Mouse (Mus musculus) MEL (cell line): Measurements from ENCODE around the gene Ptrh2. TPM values are rescaled to one million over a fixed set of nuclear protein-coding genes. Genes with fewer than 3 reads are reported as not detected.
A peak's percentile ranks its signal among the peaks of the same experiment; 100 is the strongest.

Experiments used
- DNase-seq: peaks from one replicate; pipeline ENCODE4 v3.0.0; 2011; ENCODE audit warnings: low read depth, low spot score
- H3K27ac ChIP-seq: 2 replicates; pipeline ENCODE4 v1.5.1; 2012; ENCODE audit warnings: low read depth, mild to moderate bottlenecking, control low read depth, low read length, moderate library complexity; ENCODE audit not compliant: control insufficient read depth
- H3K27me3 ChIP-seq, 2 experiments: fragments of 150-350 bp in 1 of 2; sonication (generic) in 1 of 2; 2 replicates each; pipeline ENCODE4 v1.6.1; 2012; ENCODE audit warnings: low read length in 2 of 2, mild to moderate bottlenecking in 2 of 2, improper control_type of control experiment in 1 of 2, moderate library complexity in 1 of 2; ENCODE audit not compliant: insufficient read depth in 2 of 2, control insufficient read depth in 1 of 2
- H3K36me3 ChIP-seq, 2 experiments: 2 replicates each; pipeline ENCODE4 v1.6.1; 2012 to 2014; ENCODE audit warnings: low read length in 2 of 2, improper control_type of control experiment in 1 of 2, inconsistent platforms in 1 of 2, mild to moderate bottlenecking in 1 of 2; ENCODE audit not compliant: insufficient read depth in 2 of 2, control insufficient read depth in 1 of 2
- H3K4me1 ChIP-seq, 2 experiments: fragments of 150-350 bp in 1 of 2; sonication (generic) in 1 of 2; 2 replicates each; pipeline ENCODE4 v1.6.1; 2012; ENCODE audit warnings: low read length in 2 of 2, improper control_type of control experiment in 1 of 2, mild to moderate bottlenecking in 1 of 2; ENCODE audit not compliant: insufficient read depth in 2 of 2, control insufficient read depth in 1 of 2
- H3K4me3 ChIP-seq, 2 experiments: fragments of 150-350 bp in 1 of 2; sonication (generic) in 1 of 2; 2 replicates each; pipeline ENCODE4 v1.5.1; 2012; ENCODE audit warnings: low read depth in 2 of 2, low read length in 2 of 2, mild to moderate bottlenecking in 2 of 2, moderate library complexity in 2 of 2, control low read depth in 1 of 2, improper control_type of control experiment in 1 of 2; ENCODE audit not compliant: control insufficient read depth in 1 of 2, insufficient read depth in 1 of 2
- H3K79me2 ChIP-seq: 2 replicates; pipeline ENCODE4 v1.6.1; 2012; ENCODE audit warnings: mild to moderate bottlenecking, low read length, moderate library complexity; ENCODE audit not compliant: control insufficient read depth, poor library complexity, insufficient read depth
- H3K9ac ChIP-seq: 2 replicates; pipeline ENCODE4 v1.6.1; 2012; ENCODE audit warnings: low read depth, mild to moderate bottlenecking, control low read depth, low read length, moderate library complexity; ENCODE audit not compliant: control insufficient read depth, poor library complexity, severe bottlenecking
- H3K9me3 ChIP-seq: fragments of 150-350 bp; sonication (generic); replicated peaks from 2 replicates; pipeline ENCODE4 v1.6.1; 2012; ENCODE audit warnings: mild to moderate bottlenecking, low read length, improper control_type of control experiment, moderate library complexity; ENCODE audit not compliant: insufficient read depth
- BHLHE40 ChIP-seq: IDR thresholded peaks from 2 replicates; pipeline ENCODE4 v1.6.1; 2012; ENCODE audit warnings: low read depth, mild to moderate bottlenecking, inconsistent platforms, low read length, improper control_type of control experiment, borderline replicate concordance
- CHD1 ChIP-seq: IDR thresholded peaks from 2 replicates; pipeline ENCODE4 v1.6.1; 2012; ENCODE audit warnings: low read depth, mild to moderate bottlenecking, inconsistent platforms, low read length, improper control_type of control experiment
- EP300 ChIP-seq, 2 experiments: IDR thresholded peaks; 2 replicates each; pipeline ENCODE4 v1.6.1; 2011; ENCODE audit warnings: improper control_type of control experiment in 2 of 2, low read length in 2 of 2, low read depth in 1 of 2, mild to moderate bottlenecking in 1 of 2
- ETS1 ChIP-seq: IDR thresholded peaks from 2 replicates; pipeline ENCODE4 v1.6.1; 2012; ENCODE audit warnings: low read depth, mild to moderate bottlenecking, inconsistent platforms, low read length, improper control_type of control experiment, moderate library complexity
- GATA1 ChIP-seq: IDR thresholded peaks from 2 replicates; pipeline ENCODE4 v1.6.1; 2011; ENCODE audit warnings: low read depth, low read length, improper control_type of control experiment
- HCFC1 ChIP-seq: IDR thresholded peaks from 2 replicates; pipeline ENCODE4 v1.6.1; 2012; ENCODE audit warnings: low read depth, mild to moderate bottlenecking, inconsistent platforms, low read length, improper control_type of control experiment, moderate library complexity
- MAZ ChIP-seq: IDR thresholded peaks from 2 replicates; pipeline ENCODE4 v1.6.1; 2012; ENCODE audit warnings: low read depth, mild to moderate bottlenecking, inconsistent platforms, low read length, improper control_type of control experiment
- NELFE ChIP-seq: IDR thresholded peaks from 2 replicates; pipeline ENCODE4 v1.6.1; 2011; ENCODE audit warnings: low read depth, low read length, improper control_type of control experiment
- NRF1 ChIP-seq: IDR thresholded peaks from 2 replicates; pipeline ENCODE4 v1.6.1; 2014; ENCODE audit warnings: low read depth, mild to moderate bottlenecking, inconsistent platforms, low read length, improper control_type of control experiment, moderate library complexity; ENCODE audit not compliant: poor library complexity, insufficient read depth, severe bottlenecking
- POLR2A ChIP-seq, 2 experiments: IDR thresholded peaks; 2 replicates each; pipeline ENCODE4 v1.6.1; 2011 to 2012; ENCODE audit warnings: low read length in 2 of 2, mild to moderate bottlenecking in 2 of 2, control low read depth in 1 of 2, improper control_type of control experiment in 1 of 2, low read depth in 1 of 2, moderate library complexity in 1 of 2; ENCODE audit not compliant: control insufficient read depth in 1 of 2, insufficient read depth in 1 of 2, poor library complexity in 1 of 2
- POLR2AphosphoS2 ChIP-seq: IDR thresholded peaks from 2 replicates; pipeline ENCODE4 v1.6.1; 2011; ENCODE audit warnings: low read length, improper control_type of control experiment
- RCOR1 ChIP-seq: IDR thresholded peaks from 2 replicates; pipeline ENCODE4 v1.6.1; 2012; ENCODE audit warnings: low read depth, mild to moderate bottlenecking, inconsistent platforms, low read length, improper control_type of control experiment
- SIN3A ChIP-seq: IDR thresholded peaks from 2 replicates; pipeline ENCODE4 v1.6.1; 2012; ENCODE audit warnings: low read length, improper control_type of control experiment, inconsistent platforms
- SMC3 ChIP-seq: IDR thresholded peaks from 2 replicates; pipeline ENCODE4 v1.6.1; 2011; ENCODE audit warnings: low read depth, low read length, improper control_type of control experiment
- TAL1 ChIP-seq: IDR thresholded peaks from 2 replicates; pipeline ENCODE4 v1.6.1; 2012; ENCODE audit warnings: mild to moderate bottlenecking, inconsistent platforms, low read length, moderate library complexity, mixed read lengths
- TCF12 ChIP-seq: IDR thresholded peaks from 2 replicates; pipeline ENCODE4 v1.6.1; 2014; ENCODE audit warnings: low read depth, mild to moderate bottlenecking, inconsistent platforms, low read length, improper control_type of control experiment, moderate library complexity
- ZC3H11A ChIP-seq: IDR thresholded peaks from 2 replicates; pipeline ENCODE4 v1.6.1; 2012; ENCODE audit warnings: low read depth, mild to moderate bottlenecking, inconsistent platforms, low read length, improper control_type of control experiment
- ZNF384 ChIP-seq: IDR thresholded peaks from 2 replicates; pipeline ENCODE4 v1.6.1; 2012; ENCODE audit warnings: low read depth, mild to moderate bottlenecking, inconsistent platforms, low read length, improper control_type of control experiment
- polyA plus RNA-seq, 2 experiments: library from polyadenylated mRNA; stranded (reverse) in 1 of 2; unstranded in 1 of 2; fragments of >175 nt in 1 of 2; fragments of >200 nt in 1 of 2; gene quantifications; 2 replicates each; pipeline versions ENCODE4 v1.2.1 to v1.2.4; 2012; ENCODE audit warnings: low replicate concordance in 2 of 2, low read depth in 1 of 2; ENCODE audit not compliant: insufficient read length in 2 of 2, insufficient read depth in 1 of 2, missing spikeins in 1 of 2
- total RNA-seq: library from RNA; depleted of rRNA; stranded (reverse); fragments of 300-350 nt; gene quantifications from 2 replicates; pipeline ENCODE4 v1.2.3, GENCODE M21; 2012

Ptrh2 gene
- total and polyA plus RNA-seq, 3 experiments: 30.0 to 40.3 TPM; not detected in 1

DNA sequence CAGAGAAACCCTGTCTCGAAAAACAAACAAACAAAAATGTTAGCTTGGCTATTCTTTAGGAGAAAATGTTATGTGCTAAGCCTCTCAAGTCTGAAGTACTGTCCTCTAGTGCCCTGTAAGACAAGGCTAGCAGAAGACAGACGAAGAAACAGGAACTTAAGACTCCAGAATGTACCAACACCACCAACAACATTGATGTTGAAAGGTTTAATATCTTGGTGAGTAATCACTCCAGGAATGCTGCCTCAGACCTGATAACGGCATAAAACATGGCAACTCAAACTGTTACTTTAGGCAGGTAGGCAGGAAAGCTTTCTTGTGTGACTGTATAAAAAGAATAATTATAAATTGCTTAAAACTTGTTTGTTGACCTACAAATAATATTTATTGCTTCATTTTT, 40.2 kb downstream of the Ptrh2 start:
- H3K36me3 ChIP-seq: peaks cover 27 to 89% of the 10 kb centered on the region in 2 experiments
- no peak overlapping the region for H3K9ac ChIP-seq
- TF ChIP-seq SIN3A (no peak), EP300 (IDR thresholded peaks at IDR 0.05; ENCODE audit: low read depth in 1 of 2, low read length in 2 of 2) (peak; percentile 51 to 72), SMC3 (no peak), TCF12 (peak; percentile 51; the same call in 1 of the 2 replicates), GATA1 (peak; percentile 67)
- H3K27me3 ChIP-seq: no peaks in the 10 kb centered on the region
- peak; percentile 65 for DNase-seq
- no peak overlapping the region for H3K4me3 ChIP-seq
- H3K79me2 ChIP-seq: peaks cover 2% of the 10 kb centered on the region; the same call in 1 of the 2 replicates
- no peaks in the 10 kb centered on the region for H3K9me3 ChIP-seq
- peaks cover 3 to 21% of the 10 kb centered on the region in 2 experiments; a peak in 3 of 4 replicates for H3K4me1 ChIP-seq
- H3K27ac ChIP-seq: no peak overlapping the region

DNA sequence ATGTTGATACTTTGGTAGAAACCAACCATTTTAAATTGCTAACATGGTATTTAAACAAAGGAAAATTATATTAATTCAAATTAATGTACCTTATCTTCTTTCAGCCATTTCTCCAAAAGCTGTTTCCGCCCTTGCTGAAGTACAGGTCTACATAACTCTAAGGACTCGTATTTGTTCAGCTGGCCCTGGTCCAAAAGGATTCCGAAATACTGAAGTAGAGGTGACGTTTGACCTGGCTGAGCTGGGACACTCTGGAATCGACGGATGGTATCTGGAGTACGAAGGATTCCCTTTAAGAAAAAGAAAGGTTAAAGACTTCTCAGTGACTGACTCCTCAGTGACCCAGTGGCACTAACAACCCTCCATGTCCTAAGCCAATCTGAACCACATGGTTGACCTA, 41.2 kb downstream of the Ptrh2 start:
- H3K4me1 ChIP-seq: peaks cover 3 to 21% of the 10 kb centered on the region in 2 experiments; a peak in 3 of 4 replicates
- TF ChIP-seq BHLHE40 (no peak), NELFE (no peak), CHD1 (no peak), SIN3A (no peak), RCOR1 (no peak), GATA1 (no peak), TAL1 (no peak), HCFC1 (no peak), MAZ (no peak), ETS1 (no peak), POLR2A (IDR thresholded peaks at IDR 0.05; ENCODE audit: control insufficient read depth in 1 of 2, insufficient read depth in 1 of 2, low read depth in 1 of 2, low read length in 2 of 2, poor library complexity in 1 of 2) (no peak), ZC3H11A (no peak)

DNA sequence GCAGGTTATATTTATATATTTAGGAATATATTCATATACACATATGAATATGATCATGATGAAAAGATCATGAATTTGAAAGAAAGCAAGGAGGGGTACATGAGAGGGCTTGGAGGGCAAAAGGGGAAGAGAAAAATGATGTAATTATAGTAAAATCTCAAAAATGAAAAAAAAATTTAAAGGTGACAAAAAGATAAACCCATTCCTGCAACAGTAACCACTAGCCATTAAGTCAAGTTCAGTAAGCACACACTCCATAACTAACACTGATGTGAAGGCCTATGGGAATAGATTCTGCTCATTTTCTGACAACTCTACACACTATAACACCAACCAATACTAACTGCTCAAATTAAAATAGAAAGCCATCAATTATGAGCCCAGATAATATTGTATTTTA, 41.8 kb downstream of the Ptrh2 start:
- Histone ChIP-seq H3K9ac (no peak overlapping the region), H3K4me3 (no peak overlapping the region), H3K9me3 (no peaks in the 10 kb centered on the region), H3K4me1 (peaks cover 3 to 21% of the 10 kb centered on the region in 2 experiments; a peak in 3 of 4 replicates), H3K79me2 (peaks cover 2% of the 10 kb centered on the region; the same call in 1 of the 2 replicates), H3K36me3 (peaks cover 23 to 92% of the 10 kb centered on the region in 2 experiments), H3K27ac (no peak overlapping the region)
- no peak for DNase-seq
- TF ChIP-seq POLR2AphosphoS2: no peak
- peak; percentile 57 for TF ChIP-seq ZNF384
- peak in 1 of 2 experiments; percentile 54; a peak in 1 of 4 replicates for TF ChIP-seq EP300 (IDR thresholded peaks at IDR 0.05; ENCODE audit: low read depth in 1 of 2, low read length in 2 of 2)
- TF ChIP-seq NRF1: no peak
- peak; percentile 33; the same call in 1 of the 2 replicates for TF ChIP-seq ETS1
- TF ChIP-seq, all 39 proteins: peak for 3
- no peaks in the 10 kb centered on the region for H3K27me3 ChIP-seq

More for the DNA sequence above, 41.2 kb downstream of the Ptrh2 start:
- H3K27me3 ChIP-seq: no peaks in the 10 kb centered on the region
- peaks cover 2% of the 10 kb centered on the region; the same call in 1 of the 2 replicates for H3K79me2 ChIP-seq
- H3K9ac ChIP-seq: no peak overlapping the region
- peaks cover 23 to 93% of the 10 kb centered on the region in 2 experiments for H3K36me3 ChIP-seq
- H3K9me3 ChIP-seq: no peaks in the 10 kb centered on the region
- H3K4me3 ChIP-seq: no peak overlapping the region
- no peak overlapping the region for H3K27ac ChIP-seq
- DNase-seq: no peak
